Comparison of ENCODE assay signal across 31 mouse cellular contexts in the genomic region with DNA sequence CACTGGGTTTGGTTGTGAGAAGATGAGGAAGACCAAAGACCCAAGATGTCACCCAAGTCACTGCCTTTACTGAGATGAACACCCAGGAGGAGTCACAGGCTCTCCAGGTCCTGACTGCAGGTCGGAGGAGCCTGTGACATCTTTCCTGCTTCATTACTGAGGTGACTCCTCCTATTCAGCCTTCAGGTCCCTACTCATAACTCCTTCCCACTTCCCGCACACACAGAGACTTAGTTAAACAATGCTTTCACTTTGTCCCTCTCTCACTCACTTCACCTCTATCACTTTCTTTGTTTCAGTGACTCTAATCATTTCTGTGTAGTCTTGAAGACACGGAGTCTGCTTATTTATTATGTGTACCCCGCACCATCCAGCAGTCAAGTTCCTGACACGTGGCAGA. TPM values are rescaled to one million over a fixed set of nuclear protein-coding genes. Genes with fewer than 3 reads are reported as not detected.
"Had no signal": no experiment of that assay in that cellular context is flagged by ENCODE, and none has a peak within 500 bp of the region (broad histone marks: within the 10 kb centered on the region; RNA-seq: fewer than 3 reads in every experiment).

No protein-coding gene starts in this region.

- H3K27ac ChIP-seq: gastrocnemius, adult 2 months; heart, adult 2 months; hindbrain, embryonic 10.5 days; hindbrain, embryonic 12.5 days; hindbrain, embryonic 14.5 days; intestine, embryonic 15.5 days; layer of hippocampus, adult 2 months; left cerebral cortex, adult 2 months; limb, embryonic 10.5 days; limb, embryonic 12.5 days; liver, embryonic 14.5 days had no signal

- H3K9me3 ChIP-seq: hindbrain, embryonic 10.5 days; hindbrain, embryonic 12.5 days; intestine, embryonic 15.5 days; limb, embryonic 10.5 days; limb, embryonic 12.5 days had no signal

- H3K27me3 ChIP-seq: hindbrain, embryonic 12.5 days; intestine, embryonic 15.5 days; limb, embryonic 12.5 days had no signal

- DNase-seq: gastrocnemius, adult 2 months; gastrocnemius, postnatal 10 days; gastrocnemius, postnatal 25 days; heart, adult 2 months; heart, postnatal 10 days; heart, postnatal 4 days; kidney, adult 18-20 months; kidney, adult 8-10 months; kidney, postnatal 10 days; kidney, postnatal 25 days; kidney, postnatal 4 days; liver; lung, adult 18-20 months had no signal

- H3K36me3 ChIP-seq: hindbrain, embryonic 10.5 days; hindbrain, embryonic 12.5 days; intestine, embryonic 15.5 days; limb, embryonic 10.5 days; limb, embryonic 12.5 days had no signal

- H3K4me1 ChIP-seq: hindbrain, embryonic 10.5 days; hindbrain, embryonic 12.5 days; intestine, embryonic 15.5 days; limb, embryonic 10.5 days; limb, embryonic 12.5 days had no signal

- H3K9ac ChIP-seq: hindbrain, embryonic 12.5 days; hindbrain, embryonic 14.5 days; intestine, embryonic 15.5 days; limb, embryonic 12.5 days; liver, embryonic 14.5 days had no signal

- H3K4me2 ChIP-seq: heart, embryonic 11.5 days; hindbrain, embryonic 12.5 days; hindbrain, embryonic 14.5 days; intestine, embryonic 15.5 days; limb, embryonic 12.5 days; liver, embryonic 11.5 days had no signal

- H3K4me3 ChIP-seq: gastrocnemius, adult 2 months; heart, adult 2 months; hindbrain, embryonic 10.5 days; hindbrain, embryonic 12.5 days; intestine, embryonic 15.5 days; layer of hippocampus, adult 2 months; left cerebral cortex, adult 2 months; limb, embryonic 10.5 days; limb, embryonic 12.5 days had no signal

- ATAC-seq: hindbrain, embryonic 16.5 days; intestine, embryonic 15.5 days; intestine, postnatal 0 days had no signal

RNA-seq across cellular contexts. Expression of gene Tnfsf11, which starts 11.7 kb away (rescaled TPM):
- total RNA-seq: gastrocnemius, adult 2 months; gastrocnemius, postnatal 25 days; gastrocnemius, postnatal 4 days; granulocyte monocyte progenitor cell, adult 5-6 weeks; heart, postnatal 10 days; heart, postnatal 25 days; heart, postnatal 4 days; layer of hippocampus, adult 2 months; layer of hippocampus, postnatal 25 days; left cerebral cortex, adult 2 months; left cerebral cortex, postnatal 36 days had no signal
- polyA plus RNA-seq: heart, adult 2 months; hindbrain, embryonic 16.5 days; limb, embryonic 12.5 days had no signal
